In the genomic region with DNA sequence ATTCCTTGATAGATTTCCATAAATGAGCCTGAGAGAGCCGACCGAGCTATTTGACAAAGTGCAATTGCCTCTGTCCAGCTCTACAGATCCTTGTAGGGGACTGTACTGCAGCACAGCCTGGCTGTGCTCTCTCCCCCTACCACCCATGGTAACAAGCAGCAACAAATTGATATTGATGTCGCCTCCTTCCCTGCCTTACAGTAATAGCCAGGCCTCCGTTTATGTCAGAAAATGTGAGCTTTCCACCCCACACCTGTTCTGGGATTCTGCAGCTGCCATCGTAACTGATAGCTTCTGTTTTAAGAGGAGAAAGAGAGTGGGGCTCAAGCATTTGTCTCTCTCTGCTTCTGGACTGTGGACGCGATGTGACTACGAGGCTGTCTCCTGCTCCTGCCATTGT, we compare ENCODE assay signal across 24 mouse cellular contexts.
DNase-seq lines count a peak whose midpoint lies in the region; ATAC-seq lines count a peak whose summit lies in the region.
"Had no signal": no experiment of that assay in that cellular context is flagged by ENCODE, and none has a peak within 500 bp of the region (broad histone marks: within the 10 kb centered on the region; RNA-seq: fewer than 3 reads in every experiment).

No protein-coding gene starts in this region.

- no peaks in the 10 kb centered on the region for H3K27me3 ChIP-seq in embryonic facial prominence, embryonic 14.5 days (replicated peaks; ENCODE audit: control insufficient read depth, insufficient read depth, low read length)
- H3K27me3 ChIP-seq in embryonic facial prominence, embryonic 10.5 days (replicated peaks; ENCODE audit: low read depth, poor library complexity, severe bottlenecking), result 0 out of 2 replicates have a peak, but pooled peaks cover 4% of the 10 kb centered on the region
- no peaks in the 10 kb centered on the region for H3K27me3 ChIP-seq in hindbrain, embryonic 14.5 days (ENCODE audit: control insufficient read depth, insufficient read depth, low read length)
- H3K27me3 ChIP-seq in hindbrain, embryonic 11.5 days (ENCODE audit: control insufficient read depth, insufficient read depth, low read length), result no peaks in the 10 kb centered on the region
- H3K27me3 ChIP-seq in midbrain, embryonic 14.5 days (ENCODE audit: control insufficient read depth, insufficient read depth, low read length), result no peaks in the 10 kb centered on the region
- H3K27me3 ChIP-seq in midbrain, embryonic 15.5 days (replicated peaks), result 0 out of 2 replicates have a peak, but pooled peaks cover 2% of the 10 kb centered on the region
- H3K27me3 ChIP-seq: embryonic facial prominence, embryonic 15.5 days had no signal

- H3K9ac ChIP-seq in embryonic facial prominence, embryonic 14.5 days (ENCODE audit: low read depth, low read length), result no peak overlapping the region
- no peak overlapping the region for H3K9ac ChIP-seq in hindbrain, embryonic 14.5 days
- H3K9ac ChIP-seq in hindbrain, embryonic 11.5 days (ENCODE audit: low read depth, low read length), result no peak overlapping the region
- H3K9ac ChIP-seq in midbrain, embryonic 14.5 days (replicated peaks; ENCODE audit: low read length), result 0 out of 2 replicates have a peak overlapping the region, but pooled peaks have one; percentile 17
- no peak overlapping the region for H3K9ac ChIP-seq in midbrain, embryonic 15.5 days
- H3K9ac ChIP-seq: embryonic facial prominence, embryonic 15.5 days; forebrain, postnatal 0 days; heart, embryonic 13.5 days had no signal

- no peak overlapping the region for H3K27ac ChIP-seq in embryonic facial prominence, embryonic 14.5 days (replicated peaks; ENCODE audit: low read depth, low read length)
- no peak overlapping the region for H3K27ac ChIP-seq in embryonic facial prominence, embryonic 10.5 days (replicated peaks)
- H3K27ac ChIP-seq in hindbrain, embryonic 14.5 days, result 0 out of 2 replicates have a peak overlapping the region, but pooled peaks have one; percentile 15
- H3K27ac ChIP-seq in hindbrain, embryonic 11.5 days (ENCODE audit: low read depth, low read length), result no peak overlapping the region
- H3K27ac ChIP-seq in midbrain, embryonic 14.5 days (replicated peaks; ENCODE audit: low read depth, low read length), result no peak overlapping the region
- no peak overlapping the region for H3K27ac ChIP-seq in midbrain, embryonic 15.5 days
- H3K27ac ChIP-seq: embryonic facial prominence, embryonic 15.5 days; gastrocnemius, adult 2 months; heart, embryonic 13.5 days had no signal

- H3K36me3 ChIP-seq in embryonic facial prominence, embryonic 14.5 days (ENCODE audit: control insufficient read depth, insufficient read depth, low read length), result no peaks in the 10 kb centered on the region
- H3K36me3 ChIP-seq in embryonic facial prominence, embryonic 10.5 days (replicated peaks), result no peaks in the 10 kb centered on the region
- no peaks in the 10 kb centered on the region for H3K36me3 ChIP-seq in hindbrain, embryonic 14.5 days (replicated peaks; ENCODE audit: control insufficient read depth, insufficient read depth)
- no peaks in the 10 kb centered on the region for H3K36me3 ChIP-seq in hindbrain, embryonic 11.5 days (ENCODE audit: control insufficient read depth, insufficient read depth, low read length)
- no peaks in the 10 kb centered on the region for H3K36me3 ChIP-seq in midbrain, embryonic 14.5 days (ENCODE audit: control insufficient read depth, insufficient read depth, low read length)
- no peaks in the 10 kb centered on the region for H3K36me3 ChIP-seq in midbrain, embryonic 15.5 days (replicated peaks)
- H3K36me3 ChIP-seq: embryonic facial prominence, embryonic 15.5 days; heart, embryonic 13.5 days had no signal

- H3K9me3 ChIP-seq in embryonic facial prominence, embryonic 14.5 days (ENCODE audit: control insufficient read depth, low read length), result no peaks in the 10 kb centered on the region
- no peaks in the 10 kb centered on the region for H3K9me3 ChIP-seq in embryonic facial prominence, embryonic 10.5 days
- H3K9me3 ChIP-seq in hindbrain, embryonic 14.5 days (ENCODE audit: control insufficient read depth, low read length), result no peaks in the 10 kb centered on the region
- H3K9me3 ChIP-seq in hindbrain, embryonic 11.5 days (ENCODE audit: control insufficient read depth, low read length), result no peaks in the 10 kb centered on the region
- H3K9me3 ChIP-seq in midbrain, embryonic 14.5 days (ENCODE audit: control insufficient read depth, low read length), result no peaks in the 10 kb centered on the region
- no peaks in the 10 kb centered on the region for H3K9me3 ChIP-seq in midbrain, embryonic 15.5 days
- H3K9me3 ChIP-seq: embryonic facial prominence, embryonic 15.5 days; heart, embryonic 13.5 days had no signal

- ATAC-seq in embryonic facial prominence, embryonic 14.5 days (ENCODE audit: low read depth), result peak; percentile 64
- ATAC-seq in hindbrain, embryonic 14.5 days (ENCODE audit: low FRiP score), result no peak; the same call in 1 of the 2 replicates
- no peak for ATAC-seq in hindbrain, embryonic 11.5 days (ENCODE audit: low FRiP score)
- ATAC-seq in midbrain, embryonic 14.5 days (ENCODE audit: low FRiP score, low TSS enrichment), result no peak
- ATAC-seq in midbrain, embryonic 15.5 days (replicated peaks), result no peak
- ATAC-seq: activated CD4-positive, CD25-positive, alpha-beta regulatory T cell, adult 4 months; forebrain, embryonic 14.5 days; forebrain, postnatal 0 days had no signal

- H3K4me2 ChIP-seq in embryonic facial prominence, embryonic 14.5 days (ENCODE audit: low read depth, low read length), result no peak overlapping the region
- no peak overlapping the region for H3K4me2 ChIP-seq in hindbrain, embryonic 14.5 days (replicated peaks)
- no peak overlapping the region for H3K4me2 ChIP-seq in hindbrain, embryonic 11.5 days (replicated peaks; ENCODE audit: low read depth, low read length)
- no peak overlapping the region for H3K4me2 ChIP-seq in midbrain, embryonic 14.5 days (ENCODE audit: low read length)
- H3K4me2 ChIP-seq in midbrain, embryonic 15.5 days, result no peak overlapping the region
- H3K4me2 ChIP-seq: embryonic facial prominence, embryonic 15.5 days; heart, embryonic 13.5 days had no signal

- no peak overlapping the region for H3K4me3 ChIP-seq in embryonic facial prominence, embryonic 14.5 days (ENCODE audit: low read depth, low read length)
- no peak overlapping the region for H3K4me3 ChIP-seq in embryonic facial prominence, embryonic 10.5 days
- H3K4me3 ChIP-seq in hindbrain, embryonic 14.5 days (replicated peaks; ENCODE audit: low read length), result no peak overlapping the region
- no peak overlapping the region for H3K4me3 ChIP-seq in hindbrain, embryonic 11.5 days (ENCODE audit: low read depth, low read length)
- no peak overlapping the region for H3K4me3 ChIP-seq in midbrain, embryonic 14.5 days (replicated peaks; ENCODE audit: low read depth, low read length)
- H3K4me3 ChIP-seq in midbrain, embryonic 15.5 days, result no peak overlapping the region
- H3K4me3 ChIP-seq: embryonic facial prominence, embryonic 15.5 days; gastrocnemius, adult 2 months; heart, embryonic 13.5 days had no signal

- 64% methylated on average over 8 of the region's 8 CpGs for WGBS in embryonic facial prominence, embryonic 14.5 days
- WGBS in embryonic facial prominence, embryonic 10.5 days, result 78% methylated on average over 8 of the region's 8 CpGs
- 61% methylated on average over 8 of the region's 8 CpGs for WGBS in hindbrain, embryonic 14.5 days
- 70% methylated on average over 8 of the region's 8 CpGs for whole genome bisulfite sequencing in hindbrain, embryonic 11.5 days
- 51% methylated on average over 8 of the region's 8 CpGs for WGBS in midbrain, embryonic 14.5 days
- WGBS in midbrain, embryonic 15.5 days, result 55% methylated on average over 8 of the region's 8 CpGs

- H3K4me1 ChIP-seq in embryonic facial prominence, embryonic 14.5 days (ENCODE audit: control insufficient read depth, insufficient read depth, low read length), result peaks cover 5% of the 10 kb centered on the region; the same call in 1 of the 2 replicates
- peaks cover 31% of the 10 kb centered on the region for H3K4me1 ChIP-seq in embryonic facial prominence, embryonic 10.5 days
- peaks cover 7% of the 10 kb centered on the region for H3K4me1 ChIP-seq in hindbrain, embryonic 14.5 days (replicated peaks; ENCODE audit: control insufficient read depth, insufficient read depth, low read length)
- no peaks in the 10 kb centered on the region for H3K4me1 ChIP-seq in hindbrain, embryonic 11.5 days (replicated peaks; ENCODE audit: control insufficient read depth, insufficient read depth, low read length)
- peaks cover 9% of the 10 kb centered on the region; the same call in 1 of the 2 replicates for H3K4me1 ChIP-seq in midbrain, embryonic 14.5 days (ENCODE audit: control insufficient read depth, insufficient read depth, low read length)
- peaks cover 14% of the 10 kb centered on the region for H3K4me1 ChIP-seq in midbrain, embryonic 15.5 days
- H3K4me1 ChIP-seq: embryonic facial prominence, embryonic 15.5 days had no signal

- peak; percentile 52 for DNase-seq in embryonic facial prominence, embryonic 14.5 days (ENCODE audit: low spot score)
- no peak for DNase-seq in embryonic facial prominence, embryonic 10.5 days (ENCODE audit: low spot score)
- no peak for DNase-seq in hindbrain, embryonic 14.5 days (ENCODE audit: low spot score)
- DNase-seq in hindbrain, embryonic 11.5 days (ENCODE audit: low spot score), result no peak
- no peak for DNase-seq in midbrain, embryonic 14.5 days
- no peak for DNase-seq in lung, adult 18-20 months
- DNase-seq: adrenal gland, adult 8-10 months; adrenal gland, postnatal 25 days; cerebellum, adult 11-12 months; cerebellum, adult 8-10 months; cerebellum, postnatal 10 days; cerebellum, postnatal 36 days; embryo, embryonic 11 days; forebrain, postnatal 0 days; gastrocnemius, adult 2 months; gastrocnemius, postnatal 14 days; heart, adult 18-20 months; heart, postnatal 14 days; heart, postnatal 4 days had no signal
